Mouse (Mus musculus) ES-CJ7 (cell line): Measurements from ENCODE around the gene Slc38a10.

ENCODE experiments used
- DNase-seq: peaks from one replicate; pipeline ENCODE4 v3.0.0; 2011; ENCODE audit warnings: low read depth, low spot score

Slc38a10 gene

GRCm38 (mm10) chr11:120101036-120101435, 50.1 kb downstream of the Slc38a10 start:
- peak; percentile 91 for DNase-seq

DNA sequence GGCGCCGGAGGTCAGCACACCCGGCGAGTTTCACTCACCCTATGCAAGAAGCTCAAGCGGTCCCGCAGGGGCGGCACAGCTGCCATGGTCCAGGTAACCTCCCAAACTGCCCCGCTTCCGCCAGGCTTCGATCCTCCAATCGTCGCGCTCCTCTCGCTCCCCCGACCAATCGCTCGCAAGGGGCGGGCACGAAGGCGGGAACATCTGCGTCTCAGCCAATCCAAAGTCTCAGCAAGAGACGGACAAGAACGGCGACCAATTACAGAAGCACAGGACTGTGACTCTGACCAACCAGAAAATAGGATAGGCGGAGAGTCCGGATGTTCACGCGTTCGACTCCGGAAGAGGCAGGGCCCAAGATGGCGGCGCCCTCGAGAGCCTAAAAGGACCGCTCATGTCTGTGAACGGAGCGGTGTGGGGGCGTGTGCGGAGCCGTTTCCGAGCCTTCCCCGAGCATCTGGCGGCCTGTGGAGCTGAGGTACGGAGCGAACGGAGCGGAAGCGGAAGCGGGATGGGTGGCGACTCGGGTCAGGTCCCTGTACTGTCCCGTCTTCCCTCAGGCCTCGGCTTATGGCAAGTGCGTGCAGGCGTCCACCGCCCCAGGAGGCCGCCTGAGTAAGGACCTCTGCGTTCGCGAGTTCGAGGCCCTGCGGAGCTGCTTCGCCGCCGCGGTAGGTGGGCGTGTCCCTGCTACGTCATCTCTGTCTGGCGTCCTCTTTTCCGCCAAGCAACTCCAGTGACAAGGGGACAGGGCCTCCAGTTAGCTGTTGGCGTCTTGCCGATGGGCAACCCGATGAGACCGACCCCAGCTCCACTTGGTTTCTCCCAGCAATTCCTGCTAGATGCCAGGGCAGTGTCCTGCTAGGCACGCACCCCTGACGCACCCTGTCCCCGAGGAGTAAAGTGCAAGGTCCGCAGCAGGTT, 52.3 kb downstream of the Slc38a10 start, which contains the start of the genes Tepsin and Ndufaf8:
Tepsin (minus strand) TSS at position 144 of the 924 bp plus-strand sequence.
Ndufaf8 (plus strand) TSS at position 341 of the 924 bp plus-strand sequence.
- peak; percentile 99 for DNase-seq

DNA sequence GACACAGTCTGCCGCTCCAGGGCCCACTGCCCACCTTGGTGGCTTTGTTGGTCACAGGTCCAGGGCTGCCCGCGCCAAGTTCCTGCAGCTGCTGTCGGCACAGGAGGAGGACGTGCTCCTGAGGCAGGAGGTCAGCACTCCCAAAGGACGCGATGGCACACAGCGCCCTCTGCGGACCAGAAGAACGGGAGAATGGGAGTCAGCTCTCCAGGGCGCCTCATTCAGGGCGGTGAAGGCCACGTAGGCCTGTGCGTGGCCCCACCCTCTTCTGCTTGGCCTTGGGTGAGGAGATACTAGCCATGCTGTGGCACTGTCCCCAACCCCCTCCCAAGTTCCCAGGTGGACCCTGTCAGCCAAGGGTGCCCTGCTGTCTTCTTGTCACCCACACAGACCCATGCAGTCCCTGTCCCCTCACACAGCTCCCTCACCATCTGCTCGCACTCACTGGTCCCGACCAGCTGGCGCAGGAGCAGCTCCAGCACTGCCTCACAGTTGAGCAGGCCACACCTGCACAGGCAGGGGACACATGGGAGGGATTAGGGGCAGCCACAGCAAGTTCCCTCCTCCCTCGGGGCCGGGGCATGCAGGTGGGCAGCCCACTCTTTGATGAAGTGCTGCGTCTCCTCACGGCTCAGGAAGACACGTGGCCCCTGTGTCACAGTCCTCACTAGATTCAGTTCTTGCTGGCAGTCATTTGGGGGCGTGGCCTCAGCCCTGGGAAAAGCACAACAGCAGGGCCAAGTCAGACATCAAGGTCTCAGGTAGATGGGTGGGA, 58.1 kb downstream of the Slc38a10 start:
- DNase-seq: peak; percentile 48

GRCm38 (mm10) chr11:120090661-120091060, 60.5 kb downstream of the Slc38a10 start:
- DNase-seq: no peak

DNA sequence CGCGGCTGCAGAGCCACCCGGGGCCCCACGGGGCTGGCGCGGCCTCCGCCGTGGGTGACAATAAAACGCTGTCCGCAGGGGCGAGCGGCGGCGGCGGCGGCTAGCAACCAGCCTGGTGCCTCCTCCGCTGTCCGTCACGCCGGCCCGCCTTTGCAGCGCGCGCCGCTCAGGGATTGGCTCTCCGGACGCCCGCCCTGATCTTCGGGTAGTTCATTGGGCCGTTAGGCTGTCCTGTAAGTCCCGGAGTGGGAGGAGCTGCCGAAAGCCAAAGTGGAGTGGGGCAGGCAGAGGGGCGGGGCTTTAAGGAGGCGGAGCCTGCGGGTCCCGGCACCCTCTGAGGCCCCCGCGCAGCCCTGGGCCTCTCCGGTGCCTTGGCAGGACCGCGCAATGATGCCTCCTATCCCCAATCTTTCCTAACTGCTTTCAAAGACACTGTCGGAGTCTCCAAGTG, 64.4 kb downstream of the Slc38a10 start, which contains the start of gene Cep131:
Cep131 (minus strand) TSS at position 126 of the 451 bp plus-strand sequence.
- DNase-seq: peak; percentile 96

- DNase-seq: no peak
Measured at GRCm38 (mm10) chr11:120085891-120086627, 65.1 kb downstream of the Slc38a10 start.

- no peak for DNase-seq
Measured at GRCm38 (mm10) chr11:120080282-120080681, 70.9 kb downstream of the Slc38a10 start.

- DNase-seq: no peak
Measured at GRCm38 (mm10) chr11:120076191-120076590, 75.0 kb downstream of the Slc38a10 start.

DNA sequence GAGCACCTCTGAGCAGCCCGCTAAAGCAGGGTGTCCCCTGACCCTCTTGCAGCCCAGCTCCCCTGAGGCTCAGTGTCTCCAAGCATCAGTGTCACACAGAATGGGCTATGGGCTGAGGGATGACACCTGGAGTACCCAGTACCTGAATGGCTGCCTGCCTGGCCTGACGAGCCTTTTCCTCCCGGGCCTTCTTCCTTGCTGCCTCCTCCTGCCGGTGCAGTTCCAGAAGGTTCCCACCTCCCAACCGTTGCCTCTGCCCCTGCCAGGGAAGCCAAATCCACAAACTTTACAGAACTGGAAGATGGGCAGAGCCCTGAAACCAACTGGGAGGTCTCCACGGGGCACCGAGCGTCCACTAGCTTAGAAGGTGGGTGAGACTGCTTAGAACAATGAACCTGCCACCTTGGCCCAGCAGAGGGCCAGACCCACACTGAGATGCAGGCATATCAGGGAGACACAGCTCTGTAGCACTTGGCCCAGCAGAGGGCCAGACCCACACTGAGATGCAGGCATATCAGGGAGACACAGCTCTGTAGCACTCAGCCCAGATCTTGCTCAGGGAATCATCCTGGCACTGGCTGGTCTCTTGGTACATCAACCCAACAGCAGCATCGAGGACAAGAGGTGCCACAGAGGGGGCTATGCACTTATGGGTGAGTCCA, 78.0 kb downstream of the Slc38a10 start:
- peak; percentile 36 for DNase-seq

GRCm38 (mm10) chr11:120071731-120072320, 79.3 kb downstream of the Slc38a10 start:
- no peak for DNase-seq

DNA sequence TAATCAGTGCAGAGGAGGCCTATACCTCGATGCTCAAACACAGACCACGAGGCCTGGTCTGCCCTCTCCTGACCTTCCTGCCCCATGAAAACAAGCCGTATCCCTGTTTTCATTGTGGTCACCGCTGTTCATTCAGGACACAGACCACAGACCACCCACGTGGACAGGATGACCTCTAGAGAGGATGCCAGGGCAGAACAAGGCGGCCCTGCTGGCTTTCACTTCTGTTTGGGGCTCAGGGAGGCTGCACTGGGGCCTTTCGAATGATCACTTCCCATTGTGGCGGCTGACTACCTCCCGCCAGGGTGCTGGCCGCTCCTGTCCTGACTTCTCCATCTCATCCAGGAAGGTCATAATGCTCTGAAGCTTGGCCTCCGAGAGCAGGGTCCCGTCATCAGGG, 80.1 kb downstream of the Slc38a10 start:
- DNase-seq: no peak

DNA sequence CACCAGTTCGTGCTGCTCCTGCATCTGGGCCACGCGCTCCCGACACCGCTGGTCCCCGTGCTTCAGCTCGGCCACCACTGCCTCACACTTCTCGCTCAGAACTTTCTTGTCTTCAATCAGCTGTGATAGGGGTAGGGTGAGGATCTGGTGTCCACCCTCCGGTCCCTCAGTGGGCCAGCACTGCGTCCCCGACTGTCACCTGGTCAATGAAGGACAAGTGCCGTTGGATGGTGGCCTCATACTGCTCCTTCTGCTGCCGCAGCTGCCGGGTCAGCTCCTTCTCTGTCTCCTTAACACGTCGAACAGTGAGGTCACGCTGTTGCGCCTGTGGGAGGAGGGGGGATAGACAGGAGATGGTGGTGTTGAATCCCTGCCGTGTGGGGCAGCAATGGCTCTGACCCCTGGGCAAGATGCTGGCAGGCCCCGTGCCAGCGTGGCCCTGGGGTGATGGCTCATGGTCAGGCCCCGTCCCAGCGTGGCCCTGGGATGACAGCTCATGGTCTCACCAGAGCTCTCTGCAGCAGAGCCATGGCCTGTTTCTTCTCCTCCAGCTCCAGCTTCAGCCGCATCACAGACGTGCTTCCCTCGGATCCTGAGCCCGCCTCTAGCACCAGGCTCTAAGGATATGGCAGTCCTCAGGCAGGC, 80.7 kb downstream of the Slc38a10 start:
- DNase-seq: no peak

DNA sequence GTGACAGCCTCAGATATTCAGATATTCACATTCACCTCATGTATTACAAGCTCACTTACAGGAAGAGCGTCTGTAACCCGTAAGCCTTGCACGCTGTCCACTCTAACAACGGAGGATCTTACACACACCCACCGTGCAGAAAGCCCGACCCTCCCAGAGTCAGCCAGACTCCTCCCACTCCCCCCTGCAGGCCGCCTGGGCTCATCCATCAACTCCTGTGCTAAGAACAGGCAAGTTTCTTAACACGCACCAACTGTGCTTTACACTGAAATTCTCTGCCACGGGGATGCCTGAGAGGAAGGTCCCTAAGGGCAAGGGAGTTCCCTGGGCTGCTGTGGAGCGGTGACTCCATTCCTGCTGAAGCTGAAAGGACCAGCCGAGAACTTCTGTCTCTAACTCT, 81.9 kb downstream of the Slc38a10 start:
- no peak for DNase-seq

DNA sequence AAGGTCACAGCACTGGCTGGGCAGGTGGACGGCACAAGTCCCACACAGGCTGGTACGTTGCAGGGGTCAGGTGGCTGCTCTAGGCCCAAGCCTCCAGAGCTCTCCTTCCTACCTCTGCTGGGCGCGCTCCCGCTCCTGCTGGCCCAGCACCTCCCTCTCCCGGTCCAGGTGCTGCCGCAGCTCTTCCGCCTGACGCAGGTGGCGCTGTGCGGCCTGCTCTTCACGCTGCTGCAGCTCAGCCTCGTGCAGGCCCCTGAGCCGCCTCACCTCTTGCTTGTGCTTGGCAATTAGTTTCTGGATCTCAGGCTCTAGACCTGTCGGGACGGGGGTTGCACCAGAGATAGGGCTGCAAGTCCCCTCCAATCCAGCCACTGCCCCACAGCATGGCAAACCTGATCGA, 83.3 kb downstream of the Slc38a10 start:
- peak; percentile 74 for DNase-seq

DNA sequence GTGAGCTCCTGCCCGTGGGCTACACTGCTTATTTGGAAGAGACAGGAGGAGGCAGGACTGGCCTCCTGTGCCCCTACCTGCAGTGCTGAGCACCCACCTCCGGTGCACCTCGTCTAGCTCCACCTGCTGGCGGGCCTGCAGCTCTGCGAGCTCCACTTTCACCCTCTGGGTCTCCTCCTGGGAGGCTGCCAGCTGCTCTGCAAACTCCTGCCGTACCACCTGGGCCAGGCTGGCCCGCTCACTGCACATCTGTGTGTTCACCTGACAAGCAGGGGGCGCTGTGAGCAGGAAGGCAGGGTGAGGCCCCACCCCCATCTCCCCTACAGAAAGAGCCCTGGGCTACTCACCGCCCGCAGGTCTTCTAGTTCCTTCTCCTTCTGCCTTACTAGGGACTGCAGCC, 85.9 kb downstream of the Slc38a10 start:
- DNase-seq: peak; percentile 95

- DNase-seq: no peak
Measured at GRCm38 (mm10) chr11:120064668-120065040, 86.5 kb downstream of the Slc38a10 start.

DNA sequence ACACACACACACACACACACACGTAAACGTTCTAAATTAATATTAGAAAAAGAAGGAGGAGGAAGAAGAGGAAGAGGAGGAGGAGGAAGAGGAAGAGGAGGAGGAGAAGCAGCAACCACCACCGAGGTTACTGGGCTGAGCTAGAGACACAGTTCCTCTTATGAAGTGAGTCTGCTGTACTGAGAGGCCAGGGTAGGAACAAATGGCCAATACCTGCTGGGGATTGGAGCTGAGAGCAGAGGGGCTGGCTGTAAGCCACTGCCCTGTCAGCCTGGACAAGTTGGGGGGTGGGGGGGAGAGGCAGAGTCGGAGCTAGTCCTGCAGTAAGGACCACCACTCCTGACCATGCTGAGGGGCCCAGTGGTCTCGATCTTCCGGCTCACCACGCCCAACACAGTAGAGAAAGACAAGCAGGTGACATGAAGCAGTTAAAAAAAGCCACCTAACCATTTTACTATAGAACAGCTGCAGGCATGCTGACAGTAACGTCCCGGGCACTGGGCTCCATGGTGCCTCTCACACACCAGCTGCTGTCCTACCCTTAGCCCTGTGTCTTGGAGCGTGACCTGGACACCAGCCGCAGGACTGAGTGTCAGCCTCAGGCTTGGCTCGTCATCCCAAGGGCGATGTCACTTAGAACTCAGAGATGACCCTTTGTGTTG, 87.0 kb downstream of the Slc38a10 start:
- DNase-seq: no peak

DNA sequence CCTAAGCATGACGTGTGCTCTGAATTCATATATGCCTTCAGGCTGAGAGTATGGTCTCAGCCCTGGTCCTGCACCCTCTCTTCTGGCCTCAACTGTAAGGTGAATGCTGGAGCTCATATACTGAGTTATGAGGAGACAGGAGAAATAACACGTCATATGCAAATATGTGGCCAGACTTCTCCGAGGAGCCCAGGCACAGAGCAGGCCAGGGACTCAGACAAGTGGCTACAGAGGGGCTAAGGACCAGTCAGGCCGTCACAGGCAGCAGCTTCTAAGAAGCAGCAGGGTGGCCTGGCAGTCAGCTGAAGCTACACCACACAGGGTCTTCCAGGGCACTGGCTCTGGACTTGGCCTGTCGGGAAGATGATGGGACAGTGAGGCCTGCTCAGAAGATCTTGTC, 87.8 kb downstream of the Slc38a10 start:
- no peak for DNase-seq

DNA sequence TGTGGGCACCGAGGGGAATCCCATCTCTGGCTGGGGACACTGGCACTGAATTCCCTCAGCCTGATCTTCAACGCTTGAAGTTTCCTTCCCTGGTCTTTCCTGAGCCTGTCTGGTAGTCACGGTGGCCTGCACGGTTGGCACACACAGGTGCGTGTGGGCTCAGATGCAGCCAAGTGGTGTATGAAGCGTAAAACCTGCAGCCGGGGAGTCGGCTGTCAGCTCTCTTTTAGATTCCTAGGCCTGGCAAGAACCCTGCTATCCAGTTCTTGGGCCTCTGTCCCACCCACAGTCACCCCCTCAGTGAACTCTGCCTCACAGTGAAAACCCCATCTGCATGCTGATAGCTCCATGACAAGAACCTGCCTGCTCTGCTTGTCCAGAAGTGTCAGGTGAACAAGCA, 90.5 kb downstream of the Slc38a10 start:
- DNase-seq: no peak
